Mouse (Mus musculus): ENCODE data around the gene Gm5431.

GRCm38 (mm10) chr11:48874465-48874864 is 27.5 kb downstream of the Gm5431 start:
- peak; percentile 81 for TF ChIP-seq CTCF (IDR thresholded peaks at IDR 0.05)
- TF ChIP-seq EP300 (IDR thresholded peaks at IDR 0.05): no peak

Data from lung, postnatal 0 days (tissue).